Mouse (Mus musculus) ES-E14 (cell line): ENCODE results near the gene Arhgap30.

ENCODE experiments used
- HCFC1 ChIP-seq: IDR thresholded peaks from 2 replicates; pipeline ENCODE4 v1.6.1; 2012; ENCODE audit warnings: low read length, inconsistent platforms, borderline replicate concordance; ENCODE audit not compliant: insufficient read depth
- MAFK ChIP-seq: IDR thresholded peaks from 2 replicates; pipeline ENCODE4 v1.6.1; 2014; ENCODE audit warnings: mild to moderate bottlenecking, low read depth, low read length, inconsistent platforms; ENCODE audit not compliant: insufficient read depth
- ZC3H11A ChIP-seq: IDR thresholded peaks from 2 replicates; pipeline ENCODE4 v1.6.1; 2012; ENCODE audit warnings: low read depth, mild to moderate bottlenecking, inconsistent platforms, low read length, borderline replicate concordance
- ZNF384 ChIP-seq: IDR thresholded peaks from 2 replicates; pipeline ENCODE4 v1.6.1; 2012; ENCODE audit warnings: low read depth, low read length, inconsistent platforms

GRCm38 (mm10) chr1:171401821-171402220 lies 13.1 kb downstream of the Arhgap30 start:
- TF ChIP-seq MAFK = no peak
- TF ChIP-seq ZC3H11A = no peak
- no peak for TF ChIP-seq HCFC1
- TF ChIP-seq ZNF384 = no peak
